Mouse (Mus musculus) spleen, postnatal 10 days (tissue): ENCODE data around the gene Fbxo46.

Experiments used
- DNase-seq, 2 experiments: peaks; one replicate each; pipeline ENCODE4 v3.0.0; 2021 to 2022; ENCODE audit warnings: low spot score in 2 of 2

The Fbxo46 gene

DNA sequence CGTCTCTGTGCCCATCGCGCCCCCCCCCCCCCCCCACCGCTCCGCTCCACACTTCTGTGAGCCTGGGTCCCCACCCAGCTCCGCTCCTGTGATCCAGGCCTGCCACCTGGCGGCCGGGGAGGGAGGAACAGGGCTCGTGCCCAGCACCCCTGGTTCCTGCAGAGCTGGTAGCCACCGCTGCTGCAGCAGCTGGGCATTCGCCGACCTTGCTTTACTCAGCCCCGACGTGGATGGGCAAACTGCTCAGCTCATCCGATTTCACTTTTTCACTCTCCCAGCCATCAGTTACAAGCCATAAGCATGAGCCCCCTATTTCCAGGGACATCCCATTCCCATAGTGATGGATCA lies 26.5 kb upstream of the Fbxo46 start:
- DNase-seq: peak; percentile 88 to 91

DNA sequence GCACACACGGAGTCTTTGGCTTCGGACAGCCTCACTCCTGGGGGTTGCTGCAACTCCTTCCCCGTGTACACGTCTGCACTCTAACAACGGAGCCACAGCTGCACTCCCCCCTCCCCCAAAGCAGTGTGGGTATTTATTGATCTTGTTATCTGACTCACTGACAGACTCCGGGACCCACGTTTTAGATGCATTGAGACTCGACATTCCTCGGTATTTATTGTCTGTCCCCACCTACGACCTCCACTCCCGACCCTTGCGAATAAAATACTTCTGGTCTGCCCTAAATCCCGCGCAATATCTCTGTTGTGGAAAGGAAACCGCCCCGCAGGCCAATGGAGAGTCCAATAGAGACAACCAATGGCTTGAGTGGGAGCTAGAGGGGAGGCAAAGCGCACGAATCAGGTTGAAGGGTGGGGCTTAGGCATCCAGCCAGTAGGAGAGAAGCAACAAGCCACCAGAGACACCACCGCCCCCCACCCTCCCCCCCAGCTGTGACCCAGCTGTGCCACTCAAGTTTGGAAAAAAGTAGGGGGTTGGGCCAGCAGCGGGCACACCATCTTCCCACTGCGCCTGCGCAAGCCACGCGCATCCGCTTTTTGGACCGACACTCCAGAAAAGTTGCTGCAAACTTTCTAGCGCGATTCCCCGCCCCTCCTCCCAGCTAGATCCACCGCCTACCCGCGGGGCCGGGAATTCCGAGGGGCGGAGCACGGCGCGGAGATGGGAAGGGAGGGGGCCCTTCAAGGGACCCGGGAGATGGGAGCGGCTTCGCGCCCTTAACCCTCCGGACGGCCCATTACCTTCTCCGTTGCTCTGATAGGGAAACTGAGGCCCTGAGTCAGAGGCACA lies 25.9 kb upstream of the Fbxo46 start:
- peak; percentile 69 to 87 for DNase-seq

DNA sequence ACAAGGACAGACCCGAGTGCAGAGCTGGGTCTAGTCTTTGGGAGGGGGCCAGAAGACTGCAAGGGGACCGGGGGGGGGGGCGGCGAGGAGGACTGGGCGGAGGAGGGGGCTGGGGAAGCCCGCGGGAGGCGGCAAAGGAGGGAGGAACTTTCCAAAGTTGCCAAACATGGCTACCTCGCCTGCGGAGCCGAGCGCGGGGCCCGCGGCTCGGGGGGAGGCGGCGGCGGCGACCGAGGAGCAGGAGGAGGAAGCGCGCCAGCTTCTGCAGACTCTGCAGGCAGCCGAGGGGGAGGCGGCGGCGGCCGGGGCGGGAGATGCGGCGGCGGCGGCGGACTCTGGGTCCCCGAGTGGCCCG lies 25.2 kb upstream of the Fbxo46 start, which contains the start of gene Six5:
TSS of gene Six5 (plus strand) at position 124 of the 355 bp plus-strand sequence.
- DNase-seq: peak; percentile 31 to 61

DNA sequence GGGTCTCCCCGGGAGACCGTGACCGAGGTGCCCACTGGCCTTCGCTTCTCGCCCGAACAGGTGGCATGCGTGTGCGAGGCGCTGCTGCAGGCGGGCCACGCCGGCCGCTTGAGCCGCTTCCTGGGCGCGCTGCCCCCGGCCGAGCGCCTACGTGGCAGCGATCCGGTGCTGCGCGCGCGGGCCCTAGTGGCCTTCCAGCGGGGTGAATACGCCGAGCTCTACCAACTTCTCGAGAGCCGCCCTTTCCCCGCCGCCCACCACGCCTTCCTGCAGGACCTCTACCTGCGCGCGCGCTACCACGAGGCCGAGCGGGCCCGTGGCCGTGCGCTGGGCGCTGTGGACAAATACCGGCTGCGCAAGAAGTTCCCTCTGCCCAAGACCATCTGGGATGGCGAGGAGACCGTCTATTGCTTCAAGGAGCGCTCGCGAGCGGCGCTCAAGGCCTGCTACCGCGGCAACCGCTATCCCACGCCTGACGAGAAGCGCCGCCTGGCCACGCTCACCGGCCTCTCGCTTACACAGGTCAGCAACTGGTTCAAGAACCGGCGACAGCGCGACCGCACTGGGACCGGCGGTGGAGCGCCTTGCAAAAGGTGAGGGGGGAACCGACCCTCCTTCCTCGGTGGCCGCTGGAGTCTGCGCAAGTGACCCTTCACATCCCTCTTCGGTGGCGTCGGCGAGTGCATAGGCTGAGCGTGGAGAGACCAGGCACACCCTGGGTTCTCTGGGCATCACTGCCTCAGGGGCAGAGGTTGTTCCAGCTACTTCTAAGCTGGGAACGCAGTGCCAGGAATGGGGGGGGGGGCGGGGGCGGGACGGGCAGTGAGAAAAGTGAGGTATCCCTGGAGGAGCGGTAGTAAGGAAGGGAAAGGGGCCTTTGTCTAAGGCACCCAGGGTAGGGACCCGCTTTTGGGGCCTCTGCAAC lies 24.6 kb upstream of the Fbxo46 start:
- DNase-seq: peak; percentile 46 to 62

DNA sequence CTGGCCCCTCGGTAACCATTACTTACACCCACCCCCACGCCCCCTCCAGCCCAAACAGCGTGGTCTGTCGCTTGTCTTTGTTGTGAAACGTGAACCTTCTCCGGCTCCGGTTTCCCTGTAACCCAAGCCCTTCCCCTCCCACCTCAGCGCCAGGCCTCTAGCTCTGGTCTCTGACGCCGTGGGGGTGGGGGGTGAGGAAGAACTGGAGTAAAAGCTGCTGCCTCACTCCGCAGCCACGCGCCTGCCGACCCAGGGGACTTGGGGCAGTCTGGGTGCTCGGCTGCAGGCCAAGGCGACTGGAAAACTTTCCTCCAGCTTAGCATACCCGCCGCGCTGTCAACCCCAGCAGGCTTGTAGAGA lies 23.9 kb upstream of the Fbxo46 start:
- peak in 1 of 2 experiments; percentile 38 for DNase-seq

DNA sequence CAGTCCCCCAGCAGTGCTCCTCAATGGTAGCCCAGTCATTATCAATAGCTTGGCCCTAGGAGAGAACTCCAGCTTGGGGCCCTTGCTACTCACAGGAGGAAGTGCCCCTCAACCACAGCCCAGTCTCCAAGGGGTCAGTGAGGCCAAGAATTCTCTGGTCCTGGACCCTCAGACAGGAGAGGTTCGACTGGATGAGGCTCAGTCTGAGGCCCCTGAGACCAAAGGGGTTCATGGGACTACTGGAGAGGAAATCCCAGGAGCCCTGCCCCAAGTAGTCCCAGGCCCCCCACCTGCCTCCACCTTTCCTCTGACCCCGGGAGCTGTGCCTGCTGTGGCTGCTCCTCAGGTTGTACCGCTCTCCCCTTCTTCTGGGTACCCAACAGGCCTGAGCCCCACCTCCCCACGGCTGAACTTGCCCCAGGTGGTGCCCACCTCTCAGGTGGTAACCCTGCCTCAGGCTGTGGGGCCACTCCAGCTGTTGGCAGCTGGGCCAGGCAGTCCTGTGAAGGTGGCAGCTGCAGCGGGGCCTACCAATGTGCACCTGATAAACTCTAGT lies 23.2 kb upstream of the Fbxo46 start:
- peak in 1 of 2 experiments; percentile 15 for DNase-seq

DNA sequence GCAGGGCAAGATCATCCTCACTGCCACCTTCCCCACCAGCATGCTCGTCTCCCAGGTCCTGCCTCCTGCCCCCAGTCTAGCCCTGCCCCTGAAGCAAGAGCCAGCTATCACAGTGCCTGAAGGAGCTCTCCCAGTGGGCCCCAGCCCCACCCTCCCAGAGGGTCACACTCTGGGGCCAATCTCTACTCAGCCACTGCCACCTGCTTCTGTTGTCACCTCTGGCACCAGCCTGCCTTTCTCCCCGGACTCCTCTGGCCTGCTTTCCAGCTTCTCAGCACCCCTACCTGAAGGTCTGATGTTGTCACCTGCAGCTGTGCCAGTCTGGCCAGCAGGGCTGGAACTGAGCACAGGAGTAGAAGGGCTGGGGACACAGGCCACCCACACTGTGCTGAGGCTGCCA lies 22.4 kb upstream of the Fbxo46 start:
- no peak for DNase-seq

DNA sequence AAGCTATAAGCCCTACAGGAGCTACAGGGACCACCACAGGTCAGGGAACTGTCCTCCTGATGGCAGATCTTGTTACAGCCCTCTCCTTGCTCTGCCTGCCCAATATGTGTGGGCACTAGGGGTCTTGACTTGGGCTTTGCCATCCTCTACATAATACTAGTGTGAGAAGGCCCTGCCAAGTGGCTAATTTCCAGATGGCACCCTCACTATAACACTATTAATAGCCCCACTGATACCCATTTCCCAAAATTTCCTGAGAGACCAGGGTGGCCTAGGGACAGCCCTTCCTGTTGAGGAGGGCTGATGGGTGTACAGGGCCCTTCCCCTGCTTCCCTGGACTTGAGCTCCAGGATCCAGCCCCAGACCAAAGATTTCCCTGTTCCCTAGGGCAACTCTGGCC lies 21.8 kb upstream of the Fbxo46 start:
- DNase-seq: no peak

DNA sequence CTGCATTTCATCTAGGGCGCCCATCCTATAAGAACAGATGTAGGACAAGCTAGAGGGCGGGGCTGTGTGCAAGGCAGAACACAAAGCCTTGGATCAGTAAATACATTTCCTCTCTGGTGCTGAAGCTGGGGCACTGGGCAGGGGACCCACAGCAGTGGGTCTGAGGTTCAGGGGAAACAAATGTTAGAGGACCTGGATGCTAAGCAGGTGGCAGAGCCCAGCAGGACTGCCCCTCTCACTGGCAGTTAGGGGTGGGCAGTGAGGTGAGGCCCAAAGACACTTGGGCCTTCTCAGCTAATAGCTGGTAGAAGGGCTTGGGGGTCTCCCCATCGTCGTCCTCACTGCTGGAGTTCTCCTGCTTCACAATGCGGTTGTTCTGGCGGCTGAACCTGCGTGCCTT lies 20.8 kb upstream of the Fbxo46 start:
- DNase-seq: no peak

DNA sequence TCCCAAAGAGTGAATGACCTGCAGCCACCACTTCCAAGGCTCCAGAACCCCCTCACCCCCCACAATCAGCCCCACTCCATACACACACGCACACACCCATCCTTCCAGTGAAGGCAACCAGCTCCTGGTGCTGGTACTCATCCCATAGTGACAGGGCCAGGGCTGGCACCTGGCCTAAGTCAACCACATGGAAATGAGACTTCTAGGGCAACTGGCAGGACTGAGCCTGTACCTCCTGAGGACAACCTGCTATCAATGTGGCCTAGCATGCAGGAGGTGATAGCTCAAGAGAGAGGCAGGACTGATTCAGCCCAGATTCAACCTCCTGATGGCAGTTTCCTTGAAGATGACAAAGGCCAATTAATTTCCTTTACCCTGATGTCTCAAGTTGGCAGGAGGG lies 19.4 kb upstream of the Fbxo46 start:
- no peak for DNase-seq

DNA sequence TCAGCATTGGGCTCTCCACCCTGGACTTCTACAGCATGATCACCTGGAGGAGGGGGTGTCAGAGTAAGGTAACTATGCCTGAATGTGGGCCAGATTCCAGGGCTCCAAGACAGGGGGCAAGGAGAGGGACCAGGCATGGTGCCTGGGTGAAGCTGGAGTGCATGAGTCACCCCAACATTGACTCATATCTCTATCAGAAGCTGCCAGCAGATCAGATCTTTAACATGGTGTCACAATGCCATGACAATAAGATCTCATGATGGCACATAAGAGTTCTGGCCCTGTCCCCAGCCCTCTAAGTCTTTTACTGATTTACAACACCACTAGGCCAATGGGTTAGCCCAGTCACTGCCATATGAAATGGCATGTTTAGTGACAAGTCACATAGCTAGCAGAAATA lies 15.9 kb upstream of the Fbxo46 start:
- no peak for DNase-seq

DNA sequence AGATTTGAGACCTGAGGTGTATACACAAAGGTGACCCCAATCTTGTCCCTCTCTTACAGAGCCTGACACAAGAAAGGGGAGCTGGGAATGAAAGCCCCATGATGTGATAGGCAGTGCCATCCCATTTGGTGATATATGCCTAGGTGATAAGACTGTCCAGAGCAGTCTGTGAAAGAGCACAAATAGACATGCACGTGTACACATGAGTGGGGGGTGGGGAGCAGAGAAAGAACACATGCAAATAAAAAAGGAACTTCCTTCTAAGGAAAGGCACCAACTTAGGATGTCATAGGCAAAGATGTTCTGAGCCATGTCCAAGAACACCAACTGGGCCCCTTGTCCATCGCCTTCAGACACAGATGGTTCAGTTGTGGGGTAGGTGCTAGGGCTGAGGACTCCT lies 15.2 kb upstream of the Fbxo46 start:
- no peak for DNase-seq

DNA sequence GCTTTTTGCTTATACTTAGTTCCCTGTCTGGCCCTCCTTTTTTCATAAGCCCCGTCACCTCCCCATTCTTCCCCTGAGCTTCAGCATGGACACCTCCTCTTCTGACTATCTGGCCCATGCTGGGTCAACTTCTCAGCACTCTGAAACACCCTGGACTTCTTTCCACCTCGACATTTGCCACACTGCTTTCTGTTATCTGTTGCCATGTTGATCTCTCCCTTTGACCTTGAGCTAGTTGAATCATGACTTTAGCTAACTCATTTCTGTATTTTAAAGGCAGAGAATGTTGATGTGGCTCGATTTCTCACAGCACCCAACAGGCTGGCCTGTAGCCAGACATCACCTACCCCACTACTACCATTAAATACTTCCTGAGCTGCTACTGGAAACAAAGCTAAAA lies 12.2 kb upstream of the Fbxo46 start:
- no peak for DNase-seq

DNA sequence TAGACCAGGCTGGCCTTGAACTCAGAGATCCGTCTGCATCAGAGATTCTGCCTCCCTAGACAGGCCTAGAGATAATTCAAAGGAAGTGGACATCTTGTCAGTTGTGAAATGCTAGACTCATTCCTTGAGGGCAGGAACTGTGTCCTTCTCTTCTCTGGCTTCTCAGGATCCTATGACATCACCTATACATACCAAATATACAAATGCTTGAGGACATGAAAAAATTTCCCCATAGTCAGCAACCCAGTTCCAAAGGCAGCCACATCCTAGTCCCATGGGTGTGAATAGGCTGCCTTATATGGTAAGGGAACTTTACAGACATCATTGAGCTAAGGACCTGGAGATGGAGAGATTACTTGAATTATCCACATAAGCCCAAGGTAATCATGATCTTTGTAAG lies 10.1 kb upstream of the Fbxo46 start:
- DNase-seq: no peak

DNA sequence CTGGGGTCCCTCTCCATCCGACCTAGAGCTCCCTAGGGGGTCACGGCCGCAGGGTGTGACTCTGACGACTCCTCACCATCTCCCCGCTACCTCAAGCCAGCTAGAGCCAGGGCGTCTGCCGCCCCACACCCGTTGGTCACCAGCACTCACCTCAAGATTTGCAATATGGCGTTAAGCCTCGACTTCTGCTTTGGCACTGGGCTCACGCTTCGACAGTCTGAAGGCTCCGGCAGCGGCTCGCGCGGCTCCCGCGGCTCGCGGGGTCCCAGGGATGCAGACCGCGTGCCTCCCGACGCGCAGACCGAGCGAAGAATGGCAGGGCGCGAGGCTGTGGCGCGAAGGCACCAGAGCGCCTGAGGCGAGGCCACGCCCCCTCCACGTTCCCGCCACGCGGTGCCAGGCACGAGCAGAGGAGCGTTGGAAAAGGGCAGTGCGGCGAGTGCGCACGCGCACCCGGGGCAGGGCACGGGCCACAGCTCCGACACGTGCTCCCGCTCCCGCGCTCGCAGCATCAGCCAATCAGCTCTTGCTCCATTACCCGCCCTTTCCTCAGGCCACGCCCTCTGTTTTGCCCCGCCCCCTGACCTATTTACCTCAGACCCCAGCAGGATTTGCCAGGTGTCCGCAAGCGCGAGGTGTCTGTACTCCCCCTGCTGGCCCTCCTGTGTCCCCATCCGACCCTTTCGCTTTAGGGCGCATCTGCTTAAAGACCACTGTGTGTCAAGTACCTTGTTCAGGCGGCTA lies 1.5 kb upstream of the Fbxo46 start, which contains the start of gene Gm4969:
TSS of gene Gm4969 (minus strand) at position 341 of the 744 bp plus-strand sequence.
- DNase-seq: peak in 1 of 2 experiments; percentile 57

DNA sequence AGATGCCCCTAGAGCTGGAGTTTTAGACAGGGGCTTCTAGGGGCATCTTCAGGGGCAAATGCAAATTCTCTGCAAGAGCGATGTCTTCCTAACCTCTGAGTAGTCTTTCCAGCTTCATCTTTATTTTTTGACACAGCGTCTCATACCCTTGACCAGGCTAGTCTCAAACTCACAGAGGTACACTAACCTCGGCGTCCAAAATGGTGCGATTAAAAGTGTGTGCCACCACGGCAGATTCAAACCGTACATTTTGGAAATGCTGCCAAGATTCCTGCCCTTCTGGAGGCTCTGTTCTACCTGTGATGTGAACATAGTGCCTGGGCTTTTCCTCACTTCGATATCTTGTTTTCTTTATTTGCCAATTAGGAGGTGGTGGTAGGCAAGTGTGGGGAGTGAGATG lies 576 bp upstream of the Fbxo46 start:
- no peak for DNase-seq

DNA sequence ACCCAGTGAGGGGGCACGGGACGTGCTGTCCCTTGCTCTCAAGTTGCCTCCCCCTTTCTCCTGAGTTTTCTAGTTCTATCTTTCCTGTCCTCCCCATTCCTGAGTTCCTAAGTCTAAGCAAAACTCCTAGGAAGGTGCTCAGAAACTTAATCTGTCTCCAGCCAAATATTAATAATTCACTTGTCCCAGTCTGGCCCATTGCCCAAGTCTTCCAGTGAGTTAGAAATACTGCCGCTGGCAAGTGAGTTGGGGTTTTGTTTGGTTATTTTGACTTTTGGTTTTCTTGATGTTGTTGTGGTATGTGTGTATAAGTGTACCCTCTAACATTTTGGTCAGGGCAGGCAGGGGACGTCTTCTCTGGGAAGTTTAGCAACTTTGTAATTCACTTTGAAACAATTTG lies 2.0 kb downstream of the Fbxo46 start:
- DNase-seq: no peak

DNA sequence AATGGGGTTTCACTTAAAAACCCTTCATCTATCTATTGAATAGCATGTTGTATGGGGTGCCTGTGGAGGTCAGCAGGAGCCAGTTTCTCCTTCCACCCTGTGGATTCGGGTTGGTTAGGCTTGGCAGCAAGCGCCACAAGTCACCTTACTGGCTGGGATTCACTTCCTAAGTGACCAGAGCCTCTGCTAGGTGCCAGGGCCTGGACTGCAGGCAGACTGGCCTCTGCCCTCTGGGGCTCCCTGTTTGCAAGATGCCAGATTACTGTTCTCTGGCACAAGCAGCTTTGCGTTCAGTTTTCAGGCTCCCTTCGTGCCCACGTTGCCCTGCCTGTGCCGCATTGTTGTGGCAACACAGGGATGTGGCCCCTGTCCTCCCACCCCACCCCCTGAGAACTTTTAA lies 5.1 kb downstream of the Fbxo46 start:
- no peak for DNase-seq

DNA sequence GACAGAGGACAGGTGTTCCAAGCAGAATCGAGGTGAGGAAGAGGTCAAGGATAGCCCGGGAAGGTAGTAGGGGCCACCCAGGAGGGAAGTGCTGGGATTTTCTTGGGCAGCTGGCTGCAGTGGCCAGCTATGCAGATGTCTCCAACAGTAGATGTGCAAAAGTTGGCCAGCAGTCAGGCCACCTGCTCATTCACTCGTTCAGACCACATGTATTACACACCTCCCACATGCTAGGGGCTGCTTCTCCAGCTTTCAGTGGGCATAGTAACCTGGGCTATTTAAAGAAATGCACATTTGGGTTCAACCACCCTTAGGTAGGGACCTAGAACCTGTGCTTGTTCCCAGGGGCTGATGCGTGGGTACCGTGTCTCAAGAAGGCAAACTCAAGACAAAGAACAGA lies 8.1 kb downstream of the Fbxo46 start:
- DNase-seq: no peak

DNA sequence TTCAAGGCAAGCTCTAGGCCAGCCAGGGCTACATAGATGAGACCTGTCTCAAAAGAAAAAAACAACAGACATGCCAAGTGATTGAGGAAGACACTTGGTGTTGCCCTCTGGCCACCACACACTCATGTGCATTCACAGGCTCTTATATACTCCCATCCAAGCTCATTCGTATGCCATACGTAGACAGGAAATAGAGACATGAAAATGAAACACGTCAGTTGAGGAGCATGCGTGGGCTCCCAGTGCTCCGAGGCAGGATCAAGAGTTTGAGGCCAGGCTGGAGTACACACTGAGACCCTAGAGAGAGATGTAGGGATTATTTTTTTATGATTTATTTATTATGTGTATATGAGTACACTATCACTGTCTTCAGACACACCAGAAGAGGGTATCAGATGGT lies 9.7 kb downstream of the Fbxo46 start:
- no peak for DNase-seq

DNA sequence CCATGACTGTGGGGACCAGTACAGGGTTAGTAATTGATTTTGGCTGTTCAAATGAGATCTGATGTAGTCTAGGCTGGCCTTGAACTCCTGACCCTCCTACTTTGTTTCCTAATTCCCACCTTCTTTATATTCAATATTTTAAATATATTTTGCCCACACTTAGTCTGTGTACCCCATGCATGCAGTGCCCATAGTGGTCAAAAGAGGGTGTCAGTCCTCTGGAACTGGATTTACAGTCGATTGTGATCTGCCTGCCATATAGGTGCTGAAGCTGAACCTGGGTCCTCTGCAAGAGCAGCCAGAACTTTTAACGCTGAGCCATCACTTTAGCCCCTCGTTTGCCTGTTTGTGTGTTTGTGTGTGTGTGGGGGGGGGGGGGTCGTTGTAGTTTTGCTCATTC lies 11.0 kb downstream of the Fbxo46 start:
- peak in 1 of 2 experiments; percentile 40 for DNase-seq

DNA sequence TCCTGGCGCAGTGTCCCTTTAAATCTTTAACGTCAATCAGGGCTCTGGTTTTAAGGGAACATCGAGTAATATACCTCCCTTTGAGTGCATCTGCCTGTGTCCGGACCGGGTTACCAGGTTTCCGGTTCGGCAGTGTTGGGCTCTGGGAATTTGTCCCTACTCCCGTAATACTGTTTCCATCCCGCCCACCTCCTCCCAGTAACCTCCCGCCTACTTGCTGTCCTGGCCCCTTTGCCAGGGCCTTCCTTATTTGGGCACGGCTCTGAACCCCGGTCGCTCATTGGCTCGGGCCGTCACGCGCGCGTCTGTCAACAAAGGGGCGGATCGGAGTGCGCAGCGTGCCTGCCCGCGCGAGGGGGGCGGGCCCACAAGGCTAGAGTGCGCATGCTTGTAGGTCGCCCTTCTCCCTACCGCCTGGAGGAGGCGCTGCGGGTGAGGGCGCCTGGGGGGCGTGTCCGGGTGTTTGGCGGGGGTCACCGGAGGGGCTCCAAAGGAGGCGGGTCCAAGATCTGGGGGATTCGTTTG lies 11.7 kb downstream of the Fbxo46 start:
- DNase-seq: peak; percentile 74 to 93
